Mouse (Mus musculus): ENCODE data around the gene Il13. TPM values are rescaled to one million over a fixed set of nuclear protein-coding genes. Genes with fewer than 3 reads are reported as not detected.
A peak's percentile ranks its signal among the peaks of the same experiment; 100 is the strongest.

The Il13 gene
- total and polyA plus RNA-seq, 3 experiments, result not detected

- TF ChIP-seq POLR2A (IDR thresholded peaks at IDR 0.05; ENCODE audit: control insufficient read depth in 1 of 2, insufficient read depth in 1 of 2, low read depth in 1 of 2, low read length in 2 of 2, poor library complexity in 1 of 2) (peak in 1 of 2 experiments; percentile 47; a peak in 2 of 4 replicates), RAD21 (IDR thresholded peaks at IDR 0.05; ENCODE audit: low read depth, low read length) (no peak), ZNF384 (IDR thresholded peaks at IDR 0.05; ENCODE audit: low read depth, low read length) (no peak; the same call in 1 of the 2 replicates), E2F4 (IDR thresholded peaks at IDR 0.05; ENCODE audit: borderline replicate concordance, low read depth, low read length) (no peak), TCF12 (IDR thresholded peaks at IDR 0.05; ENCODE audit: low read depth, low read length) (peak; percentile 63), SMC3 (IDR thresholded peaks at IDR 0.05; ENCODE audit: low read depth, low read length) (peak; percentile 2; the same call in 1 of the 2 replicates), BHLHE40 (IDR thresholded peaks at IDR 0.05; ENCODE audit: borderline replicate concordance, low read depth, low read length) (peak; percentile 78; the same call in 1 of the 2 replicates), SIN3A (IDR thresholded peaks at IDR 0.05; ENCODE audit: low read length) (peak; percentile 95), RCOR1 (IDR thresholded peaks at IDR 0.05; ENCODE audit: low read depth, low read length) (peak; percentile 78), USF2 (IDR thresholded peaks at IDR 0.05; ENCODE audit: borderline replicate concordance in 1 of 2, insufficient read depth in 1 of 2, low read depth in 1 of 2, low read length in 2 of 2) (no peak), ELF1 (IDR thresholded peaks at IDR 0.05; ENCODE audit: low read depth, low read length) (no peak), MEF2A (IDR thresholded peaks at IDR 0.05; ENCODE audit: extremely low read depth, insufficient replicate concordance, low read depth, low read length, poor library complexity, severe bottlenecking) (peak; percentile 98), CHD2 (IDR thresholded peaks at IDR 0.05; ENCODE audit: low read length) (no peak; the same call in 1 of the 2 replicates), TAL1 (IDR thresholded peaks at IDR 0.05; ENCODE audit: low read length) (no peak), MYC (IDR thresholded peaks at IDR 0.05; ENCODE audit: low read depth, low read length) (peak; percentile 82; the same call in 1 of the 2 replicates), NELFE (IDR thresholded peaks at IDR 0.05; ENCODE audit: low read depth, low read length) (peak; percentile 39), UBTF (IDR thresholded peaks at IDR 0.05; ENCODE audit: borderline replicate concordance, insufficient read depth, low read depth, low read length) (no peak), CTCF (IDR thresholded peaks at IDR 0.05 in 2 of 3, conservative IDR thresholded peaks at IDR 0.05 in 1 of 3; ENCODE audit: control insufficient read depth in 1 of 3, insufficient read depth in 1 of 3, low read depth in 2 of 3, low read length in 3 of 3, poor library complexity in 1 of 3, severe bottlenecking in 1 of 3) (no peak), ETS1 (IDR thresholded peaks at IDR 0.05; ENCODE audit: low read depth, low read length) (peak; percentile 100), ZMIZ1 (IDR thresholded peaks at IDR 0.05; ENCODE audit: low read depth, low read length) (no peak; the same call in 1 of the 2 replicates), MXI1 (IDR thresholded peaks at IDR 0.05; ENCODE audit: low read depth, low read length) (peak; percentile 75), ZC3H11A (IDR thresholded peaks at IDR 0.05; ENCODE audit: low read depth, low read length) (peak; percentile 30)
Observed at GRCm38 (mm10) chr11:53656558-53657202, 22.2 kb upstream of the Il13 start (continued).

GRCm38 (mm10) chr11:53655043-53655442, 20.5 kb upstream of the Il13 start:
- peaks cover 47 to 59% of the 10 kb centered on the region in 2 experiments for H3K36me3 ChIP-seq (ENCODE audit: control insufficient read depth in 1 of 2, insufficient read depth in 2 of 2, low read length in 2 of 2)
- H3K9ac ChIP-seq (ENCODE audit: control insufficient read depth, low read depth, low read length, poor library complexity, severe bottlenecking), result peak overlapping the region; percentile 24
- H3K4me3 ChIP-seq (ENCODE audit: control insufficient read depth in 1 of 2, insufficient read depth in 1 of 2, low read depth in 2 of 2, low read length in 2 of 2), result peak overlapping the region; percentile 1 to 42; a peak in 2 of 4 replicates
- peaks cover 49 to 61% of the 10 kb centered on the region in 2 experiments for H3K4me1 ChIP-seq (ENCODE audit: control insufficient read depth in 1 of 2, insufficient read depth in 2 of 2, low read length in 2 of 2)
- H3K27ac ChIP-seq (ENCODE audit: control insufficient read depth, low read depth, low read length), result peak overlapping the region; percentile 81
- H3K9me3 ChIP-seq (replicated peaks; ENCODE audit: insufficient read depth, low read length), result no peaks in the 10 kb centered on the region
- H3K27me3 ChIP-seq (ENCODE audit: control insufficient read depth in 1 of 2, insufficient read depth in 2 of 2, low read length in 2 of 2), result no peaks in the 10 kb centered on the region
- peak; percentile 91 for DNase-seq (ENCODE audit: low read depth, low spot score)
- no peaks in the 10 kb centered on the region for H3K79me2 ChIP-seq (ENCODE audit: control insufficient read depth, insufficient read depth, low read length, poor library complexity)
- TF ChIP-seq POLR2A (IDR thresholded peaks at IDR 0.05; ENCODE audit: control insufficient read depth in 1 of 2, insufficient read depth in 1 of 2, low read depth in 1 of 2, low read length in 2 of 2, poor library complexity in 1 of 2), result peak in 1 of 2 experiments; percentile 42; a peak in 2 of 4 replicates
- peak; percentile 69; the same call in 1 of the 2 replicates for TF ChIP-seq MAFK (IDR thresholded peaks at IDR 0.05; ENCODE audit: borderline replicate concordance, low read depth, low read length)
- peak; percentile 13; the same call in 1 of the 2 replicates for TF ChIP-seq ZC3H11A (IDR thresholded peaks at IDR 0.05; ENCODE audit: low read depth, low read length)
- TF ChIP-seq POLR2AphosphoS2 (IDR thresholded peaks at IDR 0.05; ENCODE audit: low read length), result peak; percentile 70; the same call in 1 of the 2 replicates
- TF ChIP-seq RCOR1 (IDR thresholded peaks at IDR 0.05; ENCODE audit: low read depth, low read length), result peak; percentile 77
- peak; percentile 88 to 92 for TF ChIP-seq EP300 (IDR thresholded peaks at IDR 0.05; ENCODE audit: low read depth in 1 of 2, low read length in 2 of 2)
- no peak for TF ChIP-seq UBTF (IDR thresholded peaks at IDR 0.05; ENCODE audit: borderline replicate concordance, insufficient read depth, low read depth, low read length)
- peak; percentile 69 for TF ChIP-seq MXI1 (IDR thresholded peaks at IDR 0.05; ENCODE audit: low read depth, low read length)
- TF ChIP-seq MAZ (IDR thresholded peaks at IDR 0.05; ENCODE audit: low read depth, low read length), result peak; percentile 84
- peak; percentile 42; the same call in 1 of the 2 replicates for TF ChIP-seq TAL1 (IDR thresholded peaks at IDR 0.05; ENCODE audit: low read length)
- TF ChIP-seq KAT2A (conservative IDR thresholded peaks at IDR 0.05; ENCODE audit: low read depth, low read length), result peak; percentile 45; the same call in 1 of the 2 replicates
- 0 out of 2 replicates have a peak, but pooled peaks have one; percentile 28 for TF ChIP-seq CHD2 (IDR thresholded peaks at IDR 0.05; ENCODE audit: low read length)
- TF ChIP-seq CTCF (IDR thresholded peaks at IDR 0.05 in 2 of 3, conservative IDR thresholded peaks at IDR 0.05 in 1 of 3; ENCODE audit: control insufficient read depth in 1 of 3, insufficient read depth in 1 of 3, low read depth in 2 of 3, low read length in 3 of 3, poor library complexity in 1 of 3, severe bottlenecking in 1 of 3), result no peak
- TF ChIP-seq POLR2AphosphoS5 (IDR thresholded peaks at IDR 0.05; ENCODE audit: borderline replicate concordance, low read depth, low read length), result no peak
- no peak for TF ChIP-seq E2F4 (IDR thresholded peaks at IDR 0.05; ENCODE audit: borderline replicate concordance, low read depth, low read length)
- TF ChIP-seq RAD21 (IDR thresholded peaks at IDR 0.05; ENCODE audit: low read depth, low read length), result no peak; the same call in 1 of the 2 replicates
- TF ChIP-seq MYB (IDR thresholded peaks at IDR 0.05; ENCODE audit: low read depth, low read length), result peak; percentile 45; the same call in 1 of the 2 replicates
- peak; percentile 95 for TF ChIP-seq GATA1 (IDR thresholded peaks at IDR 0.05; ENCODE audit: low read depth, low read length)
